Mouse (Mus musculus): ENCODE measurements around the gene Slit3. TPM values are rescaled to one million over a fixed set of nuclear protein-coding genes. Genes with fewer than 3 reads are reported as not detected.

Slit3 gene
- polyA plus RNA-seq, 1 experiment = 6.6 TPM

DNA sequence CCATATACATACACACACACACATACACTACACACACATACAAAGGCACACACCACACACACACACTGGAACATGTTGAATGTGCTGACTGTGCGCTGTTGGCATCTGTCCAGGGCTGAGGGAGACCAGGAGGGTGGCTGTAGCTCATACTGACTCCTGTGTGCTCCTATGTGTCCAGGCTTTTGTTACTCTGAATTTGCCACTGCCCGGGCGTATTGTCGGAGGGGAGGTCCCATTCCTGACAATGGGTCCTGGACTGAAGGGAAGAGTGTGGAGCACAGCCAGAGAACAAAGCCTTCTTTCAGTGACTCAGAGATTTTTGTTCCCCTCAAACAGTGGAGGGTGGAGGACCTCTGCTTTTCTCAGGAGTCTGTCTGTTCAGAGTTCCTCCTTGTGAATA lies 402.7 kb downstream of the Slit3 start:
- Histone ChIP-seq H3K27ac (ENCODE audit: insufficient read depth, low read depth, low read length) (no peak overlapping the region), H3K4me1 (ENCODE audit: control insufficient read depth, insufficient read depth, insufficient read length, low read length) (no peaks in the 10 kb centered on the region), H3K4me3 (ENCODE audit: low read depth, low read length) (no peak overlapping the region), H3K36me3 (ENCODE audit: control insufficient read depth, insufficient read depth, low read length) (no peaks in the 10 kb centered on the region), H3K27me3 (ENCODE audit: control insufficient read depth, insufficient read depth, low read length) (no peaks in the 10 kb centered on the region)
- TF ChIP-seq CTCF (IDR thresholded peaks at IDR 0.05; ENCODE audit: extremely low read depth, insufficient read length, insufficient replicate concordance, low read depth, low read length) (no peak), POLR2A (IDR thresholded peaks at IDR 0.05; ENCODE audit: low read depth, low read length) (no peak)
- 83% methylated on average over 4 of the region's 4 CpGs for WGBS

DNA sequence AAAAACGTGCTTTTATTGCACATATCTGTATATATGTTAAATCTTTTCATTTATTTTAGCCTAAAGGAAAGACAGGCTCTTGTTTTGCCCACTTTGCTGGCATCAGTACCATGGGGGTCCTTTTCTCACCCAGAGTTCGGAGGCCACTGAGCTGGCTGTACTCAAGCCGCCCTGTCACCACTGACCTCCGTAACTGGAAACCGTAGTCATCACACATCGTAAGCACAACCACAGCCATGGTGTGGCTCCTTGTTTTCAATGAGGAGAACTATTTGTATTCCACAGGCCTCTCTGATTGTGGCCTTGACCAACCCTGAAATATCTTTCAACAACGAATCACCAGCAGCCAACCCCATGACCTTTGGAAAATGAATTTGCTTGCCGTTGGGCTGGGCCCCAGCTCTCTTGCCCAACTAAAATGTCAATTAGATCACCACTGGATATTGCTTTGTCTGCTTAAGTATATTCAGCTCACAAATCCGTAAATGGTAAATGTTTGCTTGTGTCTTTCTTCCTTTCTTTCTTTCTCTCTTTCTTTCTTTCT lies 405.3 kb downstream of the Slit3 start:
- H3K36me3 ChIP-seq (ENCODE audit: control insufficient read depth, insufficient read depth, low read length) = no peaks in the 10 kb centered on the region
- H3K27ac ChIP-seq (ENCODE audit: insufficient read depth, low read depth, low read length) = no peak overlapping the region
- no peaks in the 10 kb centered on the region for H3K4me1 ChIP-seq (ENCODE audit: control insufficient read depth, insufficient read depth, insufficient read length, low read length)
- WGBS = 69% methylated on average over 9 of the region's 9 CpGs
- no peak overlapping the region for H3K4me3 ChIP-seq (ENCODE audit: low read depth, low read length)
- H3K27me3 ChIP-seq (ENCODE audit: control insufficient read depth, insufficient read depth, low read length) = no peaks in the 10 kb centered on the region
- TF ChIP-seq CTCF (IDR thresholded peaks at IDR 0.05; ENCODE audit: extremely low read depth, insufficient read length, insufficient replicate concordance, low read depth, low read length) (no peak), POLR2A (IDR thresholded peaks at IDR 0.05; ENCODE audit: low read depth, low read length) (no peak)

DNA sequence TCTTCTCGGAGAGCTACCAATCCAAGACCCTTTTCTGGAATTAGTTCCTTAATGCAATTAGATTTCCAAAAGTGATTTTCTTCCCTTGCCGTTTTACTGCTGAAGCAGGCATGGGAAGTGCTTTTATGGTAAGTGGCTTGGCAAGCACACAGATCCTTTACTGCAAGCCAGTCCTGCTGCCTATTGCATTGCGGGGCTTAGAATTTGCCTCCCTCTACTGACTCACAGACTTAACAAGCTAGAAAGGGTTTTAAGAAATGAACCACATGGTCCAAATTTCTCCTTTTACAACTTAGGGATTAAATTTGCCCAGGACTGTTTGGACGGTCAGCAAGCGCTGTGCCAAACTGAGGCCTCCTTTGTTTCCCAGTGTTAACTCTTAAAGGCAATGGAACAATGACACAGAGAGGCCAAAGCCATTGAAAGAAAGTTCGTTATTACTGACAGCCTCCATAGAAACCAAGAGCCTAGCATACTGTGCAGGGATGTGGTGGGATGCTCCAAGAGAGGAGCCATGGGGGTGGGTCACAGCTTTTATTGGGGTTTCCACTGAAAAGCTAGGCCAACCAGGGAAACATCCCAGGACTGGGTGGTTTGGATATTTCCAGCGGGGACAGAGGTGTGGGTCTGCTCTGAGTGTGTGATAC lies 406.9 kb downstream of the Slit3 start:
- TF ChIP-seq CTCF (IDR thresholded peaks at IDR 0.05; ENCODE audit: extremely low read depth, insufficient read length, insufficient replicate concordance, low read depth, low read length) (no peak), POLR2A (IDR thresholded peaks at IDR 0.05; ENCODE audit: low read depth, low read length) (no peak)
- 71% methylated on average over 7 of the region's 7 CpGs for WGBS
- no peak overlapping the region for H3K4me3 ChIP-seq (ENCODE audit: low read depth, low read length)
- H3K36me3 ChIP-seq (ENCODE audit: control insufficient read depth, insufficient read depth, low read length) = no peaks in the 10 kb centered on the region
- H3K27me3 ChIP-seq (ENCODE audit: control insufficient read depth, insufficient read depth, low read length) = no peaks in the 10 kb centered on the region
- no peak overlapping the region for H3K27ac ChIP-seq (ENCODE audit: insufficient read depth, low read depth, low read length)
- H3K4me1 ChIP-seq (ENCODE audit: control insufficient read depth, insufficient read depth, insufficient read length, low read length) = no peaks in the 10 kb centered on the region

DNA sequence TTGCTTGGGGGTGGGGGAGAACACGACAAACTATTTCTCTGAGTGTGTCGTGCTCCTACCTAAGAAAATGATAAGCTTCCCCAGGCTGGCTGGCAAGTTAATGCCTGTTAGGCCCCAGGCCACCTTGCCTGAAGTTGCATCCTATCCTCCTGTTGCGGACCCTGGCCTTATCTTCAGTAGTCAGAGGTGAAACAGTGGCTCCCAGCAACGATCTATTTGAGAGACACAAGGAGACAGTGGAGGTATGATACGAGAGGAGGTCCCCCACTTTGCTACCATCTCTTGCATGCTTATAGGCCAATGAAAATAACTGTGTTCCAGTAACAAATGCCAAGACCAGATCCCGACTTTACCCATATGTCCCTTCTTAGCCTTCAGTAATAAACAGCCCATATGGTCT lies 414.0 kb downstream of the Slit3 start:
- 66% methylated on average over 6 of the region's 6 CpGs for WGBS
- TF ChIP-seq POLR2A (IDR thresholded peaks at IDR 0.05; ENCODE audit: low read depth, low read length) (no peak), CTCF (IDR thresholded peaks at IDR 0.05; ENCODE audit: extremely low read depth, insufficient read length, insufficient replicate concordance, low read depth, low read length) (no peak)
- no peak overlapping the region for H3K27ac ChIP-seq (ENCODE audit: insufficient read depth, low read depth, low read length)
- H3K36me3 ChIP-seq (ENCODE audit: control insufficient read depth, insufficient read depth, low read length) = no peaks in the 10 kb centered on the region
- H3K4me1 ChIP-seq (ENCODE audit: control insufficient read depth, insufficient read depth, insufficient read length, low read length) = no peaks in the 10 kb centered on the region
- H3K4me3 ChIP-seq (ENCODE audit: low read depth, low read length) = no peak overlapping the region
- no peaks in the 10 kb centered on the region for H3K27me3 ChIP-seq (ENCODE audit: control insufficient read depth, insufficient read depth, low read length)

DNA sequence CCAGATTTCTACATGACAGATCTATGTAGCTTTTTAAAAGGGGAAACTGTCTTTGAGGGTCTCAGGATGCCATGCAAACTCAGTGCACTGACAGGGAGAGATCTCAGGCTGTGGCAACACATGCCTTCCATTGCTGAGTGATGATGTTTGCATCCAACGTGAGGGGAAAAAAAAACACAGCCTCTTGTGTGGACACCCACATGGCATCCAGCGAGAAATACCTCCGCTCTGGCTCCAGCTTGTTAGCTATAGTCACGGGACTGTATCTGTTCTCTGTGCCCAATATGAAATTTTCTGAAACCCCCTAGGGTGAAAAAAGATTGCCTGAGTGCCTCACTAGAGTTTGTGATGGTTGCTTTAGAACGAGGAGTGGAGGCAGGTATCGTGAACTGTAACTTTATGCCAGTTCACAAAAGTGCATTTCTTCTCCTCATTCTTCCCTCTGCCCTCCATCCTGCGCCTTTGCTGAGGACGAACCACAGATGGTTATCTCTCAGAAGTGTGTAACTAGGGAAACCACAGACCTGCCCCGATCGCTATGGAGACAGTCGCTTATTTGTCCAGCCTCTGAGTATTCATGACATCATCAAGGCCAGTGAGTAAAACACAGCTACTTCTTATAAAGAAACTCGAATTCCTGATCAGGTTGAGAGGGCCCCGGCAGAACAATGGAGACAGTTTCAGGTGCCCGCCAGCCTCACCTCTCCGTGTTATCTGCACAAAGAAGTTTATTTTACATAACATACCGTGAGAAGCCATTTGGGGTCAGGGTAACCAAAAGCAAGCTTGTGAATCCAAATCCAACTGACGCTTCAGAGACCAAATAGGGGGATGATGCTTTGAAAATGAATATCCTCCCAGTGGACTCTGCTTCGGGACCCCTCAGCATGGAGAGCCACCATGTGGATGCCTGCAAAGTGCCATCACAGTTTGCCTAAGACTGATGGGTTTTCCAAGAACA lies 416.4 kb downstream of the Slit3 start:
- Histone ChIP-seq H3K36me3 (ENCODE audit: control insufficient read depth, insufficient read depth, low read length) (no peaks in the 10 kb centered on the region), H3K4me1 (ENCODE audit: control insufficient read depth, insufficient read depth, insufficient read length, low read length) (no peaks in the 10 kb centered on the region), H3K27ac (ENCODE audit: insufficient read depth, low read depth, low read length) (no peak overlapping the region), H3K27me3 (ENCODE audit: control insufficient read depth, insufficient read depth, low read length) (no peaks in the 10 kb centered on the region), H3K4me3 (ENCODE audit: low read depth, low read length) (no peak overlapping the region)
- no peak for TF ChIP-seq POLR2A (IDR thresholded peaks at IDR 0.05; ENCODE audit: low read depth, low read length)
- no peak for TF ChIP-seq CTCF (IDR thresholded peaks at IDR 0.05; ENCODE audit: extremely low read depth, insufficient read length, insufficient replicate concordance, low read depth, low read length)
- WGBS = 33% methylated on average over 18 of the region's 18 CpGs

DNA sequence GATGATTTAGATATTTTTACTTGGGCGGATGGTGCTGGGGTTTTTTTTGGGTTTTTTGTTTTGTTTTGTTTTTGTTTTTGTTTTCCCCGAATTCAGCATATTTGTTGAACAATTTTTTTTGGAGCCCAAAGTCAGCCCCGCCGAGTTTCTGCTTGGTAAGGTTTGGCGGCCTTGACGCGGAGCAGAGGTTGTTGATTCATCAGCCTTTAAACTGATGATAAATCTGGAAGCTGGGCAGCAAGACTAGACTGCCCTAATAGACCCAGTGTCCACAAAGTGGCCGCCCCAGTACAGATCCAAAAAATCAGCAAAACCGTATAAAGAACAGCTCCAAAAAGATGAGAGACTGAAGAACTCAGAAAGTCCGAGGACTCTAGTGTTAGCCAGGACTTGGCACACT lies 421.7 kb downstream of the Slit3 start:
- no peak overlapping the region for H3K27ac ChIP-seq (ENCODE audit: insufficient read depth, low read depth, low read length)
- 84% methylated on average over 10 of the region's 10 CpGs for WGBS
- no peaks in the 10 kb centered on the region for H3K4me1 ChIP-seq (ENCODE audit: control insufficient read depth, insufficient read depth, insufficient read length, low read length)
- no peak overlapping the region for H3K4me3 ChIP-seq (ENCODE audit: low read depth, low read length)
- TF ChIP-seq POLR2A (IDR thresholded peaks at IDR 0.05; ENCODE audit: low read depth, low read length) = no peak
- TF ChIP-seq CTCF (IDR thresholded peaks at IDR 0.05; ENCODE audit: extremely low read depth, insufficient read length, insufficient replicate concordance, low read depth, low read length) = no peak
- H3K36me3 ChIP-seq (ENCODE audit: control insufficient read depth, insufficient read depth, low read length) = no peaks in the 10 kb centered on the region
- 0 out of 2 replicates have a peak, but pooled peaks cover 2% of the 10 kb centered on the region for H3K27me3 ChIP-seq (ENCODE audit: control insufficient read depth, insufficient read depth, low read length)
